Mouse (Mus musculus) heart, embryonic 16.5 days (tissue): ENCODE results near the gene Kifc5b. TPM values are rescaled to one million over a fixed set of nuclear protein-coding genes. Genes with fewer than 3 reads are reported as not detected.
A peak's percentile ranks its signal among the peaks of the same experiment; 100 is the strongest.
"Not testable (repeated sequence)": the region's sequence is repeated elsewhere in the genome, so short reads cannot be mapped to it uniquely, and the experiment has no call there.

Experiments
- ATAC-seq: fragments of 200-750 bp; cut with Nextera tagmentation; replicated peaks from 2 replicates; pipeline ENCODE4 v1.8.0; 2017; ENCODE audit warnings: moderate number of reproducible peaks; ENCODE audit not compliant: insufficient read depth, low FRiP score; ENCODE audit errors: extremely low read depth
- H3K27ac ChIP-seq: fragments of 300-500 bp; sonication (generic); 2 replicates; pipeline ENCODE4 v1.5.1; 2014; ENCODE audit warnings: mild to moderate bottlenecking, low read length, control low read depth, moderate library complexity
- H3K27me3 ChIP-seq: fragments of 300-500 bp; sonication (generic); 2 replicates; pipeline ENCODE4 v1.6.1; 2014; ENCODE audit warnings: low read length, mixed read lengths; ENCODE audit not compliant: control insufficient read depth, insufficient read depth
- H3K36me3 ChIP-seq: fragments of 300-500 bp; sonication (generic); 2 replicates; pipeline ENCODE4 v1.6.1; 2014; ENCODE audit not compliant: control insufficient read depth, insufficient read depth
- H3K4me1 ChIP-seq: fragments of 300-500 bp; sonication (generic); 2 replicates; pipeline ENCODE4 v1.6.1; 2014; ENCODE audit warnings: low read length, mixed read lengths; ENCODE audit not compliant: control insufficient read depth, insufficient read depth
- H3K4me2 ChIP-seq: fragments of 300-500 bp; sonication (generic); 2 replicates; pipeline ENCODE4 v1.6.1; 2014; ENCODE audit warnings: low read depth, mild to moderate bottlenecking, control low read depth, low read length
- H3K4me3 ChIP-seq: fragments of 300-500 bp; sonication (generic); 2 replicates; pipeline ENCODE4 v1.5.1; 2014; ENCODE audit warnings: mild to moderate bottlenecking, control low read depth, low read length
- H3K9ac ChIP-seq: fragments of 300-500 bp; sonication (generic); 2 replicates; pipeline ENCODE4 v1.6.1; 2014; ENCODE audit warnings: low read length, control low read depth
- H3K9me3 ChIP-seq: fragments of 300-500 bp; sonication (generic); replicated peaks from 2 replicates; pipeline ENCODE4 v1.6.1; 2016; ENCODE audit warnings: low read length; ENCODE audit not compliant: control insufficient read depth
- WGBS: fragments of 180-500 bp; shearing (Covaris S2); extraction: QIAGEN DNeasy Blood & Tissue Kit; methylation state at CpG from one replicate; pipeline ENCODE4 v1.1.7; 2014; 5-methylcytosine and 5-hydroxymethylcytosine counted together
- polyA plus RNA-seq: library from polyadenylated mRNA; unstranded; fragments of >200 nt; fragmentation: Nextera tagmentation; extraction: Ambion mirVana; gene quantifications from 2 replicates; pipeline ENCODE4 v1.2.1, GENCODE M21; 2015

Kifc5b gene
- polyA plus RNA-seq, 1 experiment from 2014 or later: 6.9 TPM

GRCm38 (mm10) chr17:26969257-26969656 is 52.4 kb downstream of the Kifc5b start:
- H3K4me2 ChIP-seq: no peak overlapping the region
- no peaks in the 10 kb centered on the region for H3K27me3 ChIP-seq
- no peak for ATAC-seq
- peaks cover 2% of the 10 kb centered on the region for H3K36me3 ChIP-seq
- peaks cover 13% of the 10 kb centered on the region for H3K4me1 ChIP-seq
- H3K27ac ChIP-seq: no peak overlapping the region
- WGBS: 82% methylated on average over 6 of the region's 6 CpGs
- H3K9ac ChIP-seq: no peak overlapping the region
- H3K4me3 ChIP-seq: no peak overlapping the region
- no peaks in the 10 kb centered on the region for H3K9me3 ChIP-seq

- H3K4me1 ChIP-seq: peaks cover 16% of the 10 kb centered on the region
- no peaks in the 10 kb centered on the region for H3K27me3 ChIP-seq
- no peak overlapping the region for H3K27ac ChIP-seq
- H3K9me3 ChIP-seq: no peaks in the 10 kb centered on the region
- ATAC-seq: no peak
- no peak overlapping the region for H3K9ac ChIP-seq
- 61% methylated on average over 12 of the region's 12 CpGs for whole genome bisulfite sequencing
- H3K36me3 ChIP-seq: peaks cover 10% of the 10 kb centered on the region
- no peak overlapping the region for H3K4me3 ChIP-seq
- no peak overlapping the region for H3K4me2 ChIP-seq
These were observed 53.3 kb downstream of the Kifc5b start for GRCm38 (mm10) chr17:26970221-26970620.

- WGBS: 56% methylated on average over 8 of the region's 8 CpGs
- no peaks in the 10 kb centered on the region for H3K9me3 ChIP-seq
- no peak overlapping the region; the same call in 1 of the 2 replicates for H3K4me2 ChIP-seq
- H3K9ac ChIP-seq: no peak overlapping the region
- H3K4me1 ChIP-seq: peaks cover 22% of the 10 kb centered on the region
- no peaks in the 10 kb centered on the region for H3K27me3 ChIP-seq
- no peak overlapping the region for H3K4me3 ChIP-seq
- ATAC-seq: no peak
- peaks cover 21% of the 10 kb centered on the region for H3K36me3 ChIP-seq
- no peak overlapping the region for H3K27ac ChIP-seq
These were observed 54.5 kb downstream of the Kifc5b start for GRCm38 (mm10) chr17:26971247-26971905.

GRCm38 (mm10) chr17:26972107-26972506 is 55.2 kb downstream of the Kifc5b start:
- H3K4me3 ChIP-seq: peak overlapping the region; percentile 91
- H3K4me1 ChIP-seq: peaks cover 22% of the 10 kb centered on the region
- H3K4me2 ChIP-seq: peak overlapping the region; percentile 90
- H3K27ac ChIP-seq: peak overlapping the region; percentile 84
- peak overlapping the region; percentile 91 for H3K9ac ChIP-seq
- 4% methylated on average over 3 of the region's 3 CpGs for WGBS
- H3K9me3 ChIP-seq: no peaks in the 10 kb centered on the region
- H3K36me3 ChIP-seq: peaks cover 24% of the 10 kb centered on the region
- no peak for ATAC-seq
- H3K27me3 ChIP-seq: no peaks in the 10 kb centered on the region

- H3K27me3 ChIP-seq: no peaks in the 10 kb centered on the region
- peaks cover 25% of the 10 kb centered on the region for H3K36me3 ChIP-seq
- H3K27ac ChIP-seq: peak within 1 kb of the TSS; percentile 84
- H3K4me3 ChIP-seq: peak within 1 kb of the TSS; percentile 91
- H3K9me3 ChIP-seq: no peaks in the 10 kb centered on the region
- peak within 1 kb of the TSS; percentile 90 for H3K4me2 ChIP-seq
- H3K9ac ChIP-seq: peak within 1 kb of the TSS; percentile 91
- peaks cover 22% of the 10 kb centered on the region for H3K4me1 ChIP-seq
- ATAC-seq: peak; percentile 99
- WGBS: under 1% methylated on average over 72 of the region's 75 CpGs
These were observed 56.0 kb downstream of the Kifc5b start, which contains the start of gene Zbtb9 for GRCm38 (mm10) chr17:26972703-26973574. Zbtb9 (plus strand) TSS chr17:26973167.

GRCm38 (mm10) chr17:26974547-26974946 is 57.7 kb downstream of the Kifc5b start:
- ATAC-seq: no peak
- no peaks in the 10 kb centered on the region for H3K27me3 ChIP-seq
- peaks cover 33% of the 10 kb centered on the region for H3K36me3 ChIP-seq
- peaks cover 22% of the 10 kb centered on the region for H3K4me1 ChIP-seq
- no peak overlapping the region for H3K27ac ChIP-seq
- no peak overlapping the region for H3K4me2 ChIP-seq
- H3K4me3 ChIP-seq: no peak overlapping the region
- H3K9ac ChIP-seq: 0 out of 2 replicates have a peak overlapping the region, but pooled peaks have one; percentile 17
- 91% methylated on average over 15 of the region's 15 CpGs for WGBS
- H3K9me3 ChIP-seq: no peaks in the 10 kb centered on the region

- Histone ChIP-seq H3K9me3 (no peaks in the 10 kb centered on the region), H3K4me3 (no peak overlapping the region), H3K4me1 (peaks cover 22% of the 10 kb centered on the region), H3K36me3 (peaks cover 33% of the 10 kb centered on the region), H3K27ac (no peak overlapping the region), H3K27me3 (no peaks in the 10 kb centered on the region), H3K9ac (no peak overlapping the region), H3K4me2 (no peak overlapping the region)
- no peak for ATAC-seq
These were observed 58.5 kb downstream of the Kifc5b start for GRCm38 (mm10) chr17:26975415-26975814.

- not testable (repeated sequence) for H3K4me3 ChIP-seq, H3K27me3 ChIP-seq, H3K9me3 ChIP-seq, ATAC-seq, H3K9ac ChIP-seq, H3K4me2 ChIP-seq, H3K27ac ChIP-seq
- Histone ChIP-seq H3K4me1 (peaks cover 22% of the 10 kb centered on the region), H3K36me3 (peaks cover 33% of the 10 kb centered on the region)
- 84% methylated on average over 6 of the region's 6 CpGs for WGBS
These were observed 60.5 kb downstream of the Kifc5b start for GRCm38 (mm10) chr17:26977354-26977753.

- Histone ChIP-seq H3K27ac (no peak overlapping the region), H3K4me2 (no peak overlapping the region), H3K36me3 (peaks cover 32% of the 10 kb centered on the region), H3K4me1 (peaks cover 13% of the 10 kb centered on the region), H3K4me3 (no peak overlapping the region), H3K9me3 (no peaks in the 10 kb centered on the region), H3K9ac (no peak overlapping the region), H3K27me3 (no peaks in the 10 kb centered on the region)
- WGBS: 62% methylated on average over 2 of the region's 2 CpGs
- ATAC-seq: no peak
These were observed 62.5 kb downstream of the Kifc5b start for GRCm38 (mm10) chr17:26979426-26979825.
